Mouse (Mus musculus): ENCODE measurements around the gene Atn1. TPM values are rescaled to one million over a fixed set of nuclear protein-coding genes. Genes with fewer than 3 reads are reported as not detected.

Atn1 gene
- total RNA-seq, 2 experiments from 2014 or later, result 138 to 150 TPM

DNA sequence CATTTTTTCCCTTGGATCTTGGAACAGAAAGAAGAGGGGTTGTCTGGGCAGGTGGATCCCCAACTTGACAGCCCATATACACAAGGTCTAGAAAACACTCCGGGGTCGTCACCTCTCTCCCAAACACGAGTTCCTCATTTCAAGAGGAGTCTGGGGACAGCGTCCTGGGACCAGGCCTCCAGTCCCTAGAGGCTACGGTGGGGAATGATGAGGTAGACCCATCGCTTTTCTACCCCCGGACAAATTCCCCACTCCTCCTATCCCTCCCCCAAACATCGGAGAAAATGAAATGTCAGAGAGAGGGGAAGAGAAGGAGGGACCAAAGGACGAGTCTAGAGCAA is 12.3 kb upstream of the Atn1 start:
- DNase-seq (ENCODE audit: low spot score in 2 of 2), result no peak

GRCm38 (mm10) chr6:124767920-124768703 is 11.8 kb upstream of the Atn1 start:
- DNase-seq (ENCODE audit: low spot score in 2 of 2), result peak; percentile 56 to 66

DNA sequence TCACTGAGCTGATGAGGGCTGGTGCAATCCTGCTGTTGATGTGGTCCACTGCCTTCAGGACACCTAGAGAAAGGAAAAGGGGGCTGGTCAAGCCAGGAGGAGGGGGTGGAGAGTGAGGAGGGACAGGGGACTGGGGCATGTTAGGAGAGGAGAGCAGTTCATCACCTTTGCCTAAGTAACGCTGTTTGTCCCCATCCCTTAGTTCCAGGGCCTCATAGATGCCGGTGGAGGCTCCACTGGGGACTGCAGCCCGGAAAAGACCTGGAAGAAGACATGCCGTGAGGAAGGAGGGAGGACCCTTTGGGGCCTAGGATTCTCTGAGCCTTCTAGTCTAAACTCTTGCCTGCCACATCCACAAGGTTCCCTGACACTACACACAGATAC is 11.2 kb upstream of the Atn1 start:
- DNase-seq (ENCODE audit: low spot score in 2 of 2), result no peak

DNA sequence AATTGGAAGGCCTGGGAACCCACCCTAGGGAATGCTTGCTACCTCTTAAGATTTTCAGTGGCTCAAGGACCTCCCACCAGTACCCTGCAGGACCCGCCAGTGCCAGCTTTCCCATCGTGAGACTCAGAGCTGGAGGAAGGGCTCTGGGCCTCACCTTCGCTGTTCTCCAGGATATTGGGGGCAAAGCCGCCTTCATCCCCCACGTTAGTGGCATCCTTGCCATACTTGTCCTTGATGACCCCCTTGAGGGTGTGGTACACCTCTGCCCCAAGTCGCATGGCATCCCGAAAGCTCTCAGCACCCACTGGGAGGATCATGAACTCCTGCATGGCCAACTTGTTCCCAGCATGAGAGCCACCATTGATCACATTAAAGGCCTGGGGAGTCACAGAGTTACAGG is 9.6 kb upstream of the Atn1 start:
- DNase-seq (ENCODE audit: low spot score in 2 of 2), result no peak

GRCm38 (mm10) chr6:124759259-124759658 is 2.9 kb upstream of the Atn1 start:
- peak; percentile 83 to 85 for DNase-seq (ENCODE audit: low spot score in 2 of 2)

GRCm38 (mm10) chr6:124758849-124759232 is 2.5 kb upstream of the Atn1 start:
- no peak for DNase-seq (ENCODE audit: low spot score in 2 of 2)

- DNase-seq (ENCODE audit: low spot score in 2 of 2), result peak; percentile 64 to 76
These were observed 1.9 kb upstream of the Atn1 start for GRCm38 (mm10) chr6:124757909-124758848.

DNA sequence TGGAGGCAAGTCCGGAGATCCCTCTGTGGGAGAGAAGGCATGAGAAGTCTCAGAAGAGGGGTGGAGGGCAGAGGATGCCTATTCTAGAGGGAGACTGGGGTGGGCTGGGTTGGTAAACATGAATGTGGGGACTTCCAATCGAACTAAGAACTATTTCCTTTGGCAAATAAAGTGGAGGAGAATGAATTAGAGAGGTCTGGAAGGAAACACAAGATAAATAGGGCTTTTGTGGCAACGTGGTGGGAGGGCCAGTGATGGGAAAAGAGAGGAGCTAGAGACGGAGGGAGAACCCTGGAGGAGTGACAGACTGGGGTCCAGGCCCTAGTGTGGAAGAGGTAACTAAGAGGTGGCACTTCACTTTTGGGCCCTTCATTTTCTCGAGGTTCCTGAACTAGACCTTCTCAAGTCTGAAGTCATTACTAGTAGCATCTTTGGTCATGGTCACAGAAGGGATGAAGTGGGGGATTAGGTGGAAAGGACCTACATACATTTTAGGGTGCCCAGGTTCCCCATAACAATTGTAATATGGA is 1.1 kb upstream of the Atn1 start:
- DNase-seq (ENCODE audit: low spot score in 2 of 2), result no peak

DNA sequence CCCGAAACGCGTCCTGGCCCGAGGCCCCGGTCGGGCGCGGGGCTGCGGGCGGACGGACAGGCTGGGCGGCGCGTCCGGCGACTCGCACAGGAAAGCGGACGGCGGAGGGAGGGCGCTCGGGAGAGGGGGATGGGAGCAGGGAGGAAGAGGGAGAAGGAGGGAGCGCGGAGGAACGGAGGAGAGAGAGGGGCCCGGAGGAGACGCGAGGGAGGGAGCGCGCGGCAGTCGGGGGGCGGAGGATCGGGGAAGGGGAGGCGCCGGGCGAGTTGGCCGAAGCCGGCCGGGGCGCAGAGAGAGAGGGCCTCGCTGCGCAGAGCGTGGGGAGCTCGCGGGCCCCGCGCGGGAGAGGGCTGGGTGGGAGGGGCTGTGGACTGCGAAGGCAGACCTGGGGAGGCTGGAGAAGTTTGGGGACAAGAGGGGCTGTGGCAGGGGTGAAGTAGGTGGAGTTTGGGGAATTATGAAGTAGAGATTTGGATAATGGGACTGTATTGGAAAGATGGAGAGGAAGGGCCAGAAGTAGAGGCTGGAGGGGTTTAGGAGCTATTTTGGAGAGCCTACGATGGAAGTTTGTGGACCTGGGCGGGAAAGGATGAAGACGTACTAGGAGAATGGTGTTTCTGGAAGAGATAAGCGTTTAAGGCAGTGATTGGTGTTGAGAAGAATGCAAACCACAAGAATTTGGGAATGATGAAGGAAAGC is 477 bp upstream of the Atn1 start:
- peak; percentile 82 to 87 for DNase-seq (ENCODE audit: low spot score in 2 of 2)

DNA sequence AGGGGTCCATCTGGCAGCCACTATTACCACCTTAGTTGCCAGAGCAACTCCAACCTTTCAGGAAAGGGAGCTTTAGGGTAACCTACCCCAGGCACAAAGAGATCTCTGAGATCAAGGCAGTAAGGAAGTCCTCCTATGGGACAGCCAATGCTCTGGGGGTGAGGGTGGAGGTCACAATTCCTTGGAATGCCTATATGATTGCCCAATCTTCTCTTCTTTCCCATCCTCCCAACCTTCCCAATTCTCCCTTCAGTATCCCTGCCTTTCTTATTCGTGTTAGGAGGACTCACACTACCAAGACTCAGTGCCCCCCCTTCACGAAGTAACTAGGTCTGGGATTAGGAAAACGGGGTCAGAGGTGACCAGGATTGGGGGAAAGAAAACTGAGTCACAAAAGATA is 1.0 kb downstream of the Atn1 start:
- DNase-seq (ENCODE audit: low spot score in 2 of 2), result no peak

DNA sequence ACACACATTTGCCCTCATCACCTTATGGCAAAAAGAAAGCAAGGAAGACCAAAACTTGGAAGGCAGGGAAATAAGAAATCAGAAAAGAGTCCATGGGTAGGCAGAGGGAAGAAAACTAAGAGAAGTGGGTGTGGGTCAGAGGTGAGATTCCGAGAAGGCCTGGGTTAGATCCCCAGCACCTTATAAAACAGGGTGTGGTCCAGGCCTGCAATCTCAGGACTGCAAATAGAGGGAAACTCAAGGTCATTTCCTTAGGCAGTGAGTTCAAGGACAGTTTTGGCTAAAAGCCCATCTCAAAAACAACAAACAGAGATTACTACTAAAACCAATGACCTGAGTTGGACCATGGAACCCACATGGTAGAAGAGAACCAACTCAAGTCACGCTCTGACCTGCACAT is 2.5 kb downstream of the Atn1 start:
- DNase-seq (ENCODE audit: low spot score in 2 of 2), result no peak

GRCm38 (mm10) chr6:124750405-124750804 is 5.9 kb downstream of the Atn1 start:
- DNase-seq (ENCODE audit: low spot score in 2 of 2), result no peak

GRCm38 (mm10) chr6:124746654-124747632 is 9.4 kb downstream of the Atn1 start:
- DNase-seq (ENCODE audit: low spot score in 2 of 2), result peak in 1 of 2 experiments; percentile 32

DNA sequence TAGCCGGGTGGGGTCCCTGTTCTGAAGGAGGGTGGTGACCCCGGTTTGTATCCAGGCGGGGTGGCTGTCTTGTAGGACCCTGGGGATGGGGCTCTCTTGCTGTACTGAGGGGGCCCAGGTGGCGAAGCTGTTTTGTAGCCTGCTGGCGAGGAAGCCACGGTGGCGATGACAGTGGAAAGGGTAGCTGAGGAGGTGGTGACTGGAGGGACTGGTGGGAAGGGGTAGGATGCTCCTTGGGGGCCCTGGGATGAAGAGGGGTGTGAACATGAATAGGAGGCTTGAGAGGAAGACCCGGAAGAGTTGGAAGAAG is 10.1 kb downstream of the Atn1 start:
- DNase-seq (ENCODE audit: low spot score in 2 of 2), result no peak

DNA sequence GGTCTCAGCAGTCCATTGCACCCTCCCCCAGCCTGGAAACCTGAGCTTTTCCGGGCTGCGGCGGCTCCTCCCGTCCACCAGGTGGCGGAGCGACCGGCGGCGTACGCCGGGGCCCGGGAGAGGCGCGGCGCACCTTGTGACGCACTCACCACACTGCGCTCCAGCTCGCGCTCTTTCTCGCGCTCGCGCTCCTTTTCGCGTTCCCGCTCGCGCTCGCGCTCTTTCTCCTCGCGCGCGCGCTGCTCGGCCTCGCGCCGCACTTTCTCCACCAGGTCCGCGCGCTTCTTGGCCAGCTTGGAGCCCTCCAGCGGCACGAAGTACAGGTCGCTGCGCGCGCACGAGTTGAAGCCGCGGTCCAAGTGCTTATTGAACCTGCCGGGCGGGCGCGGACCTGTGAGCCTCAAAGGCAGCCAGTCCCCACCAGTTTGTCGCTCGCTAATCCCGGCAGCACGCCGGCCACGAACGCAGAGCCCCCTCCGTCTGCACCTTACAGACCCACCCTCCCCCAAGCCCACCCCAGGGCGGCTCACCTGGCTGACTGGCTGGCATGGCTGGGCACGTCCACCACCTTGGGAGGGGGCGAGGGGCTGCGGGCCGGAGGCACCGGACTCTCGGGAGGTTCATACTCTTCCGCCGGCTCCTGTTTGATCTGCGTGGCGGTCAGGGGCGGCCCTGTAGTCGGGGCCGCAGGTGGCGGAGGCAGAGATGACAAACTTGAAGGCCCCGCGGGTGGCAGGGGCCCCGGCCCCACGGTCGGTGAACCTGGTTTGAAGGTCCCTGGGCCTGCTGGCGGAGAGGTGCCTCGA is 10.6 kb downstream of the Atn1 start:
- DNase-seq (ENCODE audit: low spot score in 2 of 2), result peak; percentile 94 to 96

GRCm38 (mm10) chr6:124744755-124745321 is 11.5 kb downstream of the Atn1 start:
- DNase-seq (ENCODE audit: low spot score in 2 of 2), result no peak

DNA sequence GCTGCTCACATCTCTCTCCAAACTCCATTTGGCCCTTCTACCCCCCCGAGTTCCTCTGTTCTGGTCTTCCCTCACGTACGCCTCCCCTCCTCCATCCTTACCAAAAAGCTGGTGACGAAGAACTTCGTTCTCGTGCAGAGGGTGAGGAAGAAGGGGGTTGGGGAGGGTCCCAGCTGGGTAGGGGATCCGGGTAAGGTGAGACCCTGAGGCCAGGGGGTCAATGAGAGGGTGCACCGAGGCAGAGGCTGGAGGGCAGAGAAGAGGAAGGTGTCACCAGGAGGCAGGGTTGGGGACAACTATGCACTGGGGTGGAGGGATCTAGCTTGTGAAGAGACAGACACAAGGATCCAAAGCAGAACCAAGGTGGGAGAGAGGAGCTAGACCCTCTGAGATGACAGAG is 12.7 kb downstream of the Atn1 start:
- DNase-seq (ENCODE audit: low spot score in 2 of 2), result no peak

- no peak for DNase-seq (ENCODE audit: low spot score in 2 of 2)
These were observed 13.3 kb downstream of the Atn1 start for GRCm38 (mm10) chr6:124742839-124743514.

DNA sequence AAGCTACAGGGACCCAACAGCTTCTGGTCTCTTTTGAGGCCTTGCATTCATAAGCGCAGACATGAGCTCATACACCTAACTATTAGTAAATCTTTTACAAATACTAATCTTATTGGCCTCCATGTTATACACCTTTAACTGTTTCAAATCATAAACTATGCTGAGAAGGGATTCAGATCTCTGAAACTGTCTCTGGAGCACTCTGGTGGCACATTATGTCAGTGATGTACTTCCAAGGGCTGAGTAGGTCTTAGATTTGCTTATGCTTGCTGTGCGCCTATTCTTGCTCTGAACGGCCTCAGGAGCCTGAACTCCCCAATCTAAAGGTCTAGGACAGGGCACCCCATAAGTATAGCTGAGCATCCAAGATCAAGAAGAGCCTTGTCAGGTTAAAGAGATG is 14.5 kb downstream of the Atn1 start:
- no peak for DNase-seq (ENCODE audit: low spot score in 2 of 2)
